Mouse (Mus musculus) ES-Bruce4 (cell line): ENCODE measurements around the gene Lpar3. TPM values are rescaled to one million over a fixed set of nuclear protein-coding genes. Genes with fewer than 3 reads are reported as not detected.

ENCODE experiments used
- H3K27ac ChIP-seq: 2 replicates; pipeline ENCODE4 v1.5.1; 2012; ENCODE audit warnings: low read length, inconsistent platforms; ENCODE audit not compliant: insufficient read depth
- H3K27me3 ChIP-seq: 2 replicates; pipeline ENCODE4 v1.6.1; 2012; ENCODE audit warnings: mild to moderate bottlenecking, low read length, inconsistent platforms; ENCODE audit not compliant: control insufficient read depth, poor library complexity, insufficient read depth, severe bottlenecking
- H3K36me3 ChIP-seq: 2 replicates; pipeline ENCODE4 v1.6.1; 2012; ENCODE audit warnings: inconsistent platforms, mild to moderate bottlenecking, low read length, moderate library complexity; ENCODE audit not compliant: control insufficient read depth, poor library complexity, insufficient read depth, severe bottlenecking
- H3K4me1 ChIP-seq: one replicate; pipeline ENCODE4 v1.8.1; 2011; ENCODE audit warnings: low read length; ENCODE audit not compliant: control insufficient read depth, insufficient read depth
- H3K4me3 ChIP-seq: 2 replicates; pipeline ENCODE4 v1.5.1; 2011; ENCODE audit warnings: low read depth, mild to moderate bottlenecking, low read length
- H3K9ac ChIP-seq: 2 replicates; pipeline ENCODE4 v1.6.1; 2012; ENCODE audit warnings: low read depth, mild to moderate bottlenecking, inconsistent platforms; ENCODE audit not compliant: poor library complexity, severe bottlenecking
- H3K9me3 ChIP-seq: replicated peaks from 2 replicates; pipeline ENCODE4 v1.6.1; 2012; ENCODE audit warnings: mild to moderate bottlenecking, low read length, inconsistent platforms; ENCODE audit not compliant: control insufficient read depth, poor library complexity, insufficient read depth, severe bottlenecking
- CTCF ChIP-seq: IDR thresholded peaks from one replicate; pipeline ENCODE4 v1.8.1; 2011; ENCODE audit warnings: low read depth, low read length
- EP300 ChIP-seq: IDR thresholded peaks from 2 replicates; pipeline ENCODE4 v1.6.1; 2011; ENCODE audit warnings: low read depth, low read length; ENCODE audit not compliant: insufficient read depth
- POLR2A ChIP-seq: IDR thresholded peaks from one replicate; pipeline ENCODE4 v1.8.1; 2011; ENCODE audit warnings: low read length; ENCODE audit not compliant: insufficient read depth
- polyA plus RNA-seq: library from polyadenylated mRNA; stranded (reverse); fragments of >200 nt; gene quantifications from 2 replicates; pipeline ENCODE4 v1.2.4, GENCODE M21; 2011; ENCODE audit warnings: low read depth; ENCODE audit not compliant: missing spikeins, insufficient read depth, insufficient read length

Lpar3 gene
- polyA plus RNA-seq, 1 experiment, result 0.33 TPM

GRCm38 (mm10) chr3:146232708-146233107 is 11.9 kb downstream of the Lpar3 start:
- H3K4me1 ChIP-seq, result no peaks in the 10 kb centered on the region
- H3K27ac ChIP-seq, result no peak overlapping the region
- H3K27me3 ChIP-seq, result no peaks in the 10 kb centered on the region
- TF ChIP-seq EP300 (no peak), POLR2A (no peak), CTCF (no peak)
- no peaks in the 10 kb centered on the region for H3K36me3 ChIP-seq
- no peak overlapping the region for H3K9ac ChIP-seq
- no peaks in the 10 kb centered on the region for H3K9me3 ChIP-seq
- H3K4me3 ChIP-seq, result no peak overlapping the region

GRCm38 (mm10) chr3:146233741-146234140 is 13.0 kb downstream of the Lpar3 start:
- no peak for TF ChIP-seq EP300
- no peak for TF ChIP-seq CTCF
- no peak for TF ChIP-seq POLR2A
- no peaks in the 10 kb centered on the region for H3K36me3 ChIP-seq
- no peak overlapping the region for H3K27ac ChIP-seq
- H3K27me3 ChIP-seq, result no peaks in the 10 kb centered on the region
- H3K9me3 ChIP-seq, result no peaks in the 10 kb centered on the region
- H3K4me1 ChIP-seq, result no peaks in the 10 kb centered on the region
- no peak overlapping the region for H3K4me3 ChIP-seq
- no peak overlapping the region for H3K9ac ChIP-seq

GRCm38 (mm10) chr3:146234530-146234929 is 13.8 kb downstream of the Lpar3 start:
- no peak overlapping the region for H3K4me3 ChIP-seq
- no peak overlapping the region for H3K9ac ChIP-seq
- TF ChIP-seq EP300, result no peak
- TF ChIP-seq CTCF, result no peak
- no peak for TF ChIP-seq POLR2A
- no peaks in the 10 kb centered on the region for H3K9me3 ChIP-seq
- H3K36me3 ChIP-seq, result no peaks in the 10 kb centered on the region
- H3K27ac ChIP-seq, result no peak overlapping the region
- H3K4me1 ChIP-seq, result no peaks in the 10 kb centered on the region
- no peaks in the 10 kb centered on the region for H3K27me3 ChIP-seq

GRCm38 (mm10) chr3:146236280-146236679 is 15.5 kb downstream of the Lpar3 start:
- Histone ChIP-seq H3K27ac (no peak overlapping the region), H3K9ac (no peak overlapping the region), H3K36me3 (no peaks in the 10 kb centered on the region), H3K4me1 (no peaks in the 10 kb centered on the region), H3K4me3 (no peak overlapping the region), H3K9me3 (no peaks in the 10 kb centered on the region), H3K27me3 (no peaks in the 10 kb centered on the region)
- TF ChIP-seq EP300 (no peak), CTCF (no peak), POLR2A (no peak)

GRCm38 (mm10) chr3:146237676-146238075 is 16.9 kb downstream of the Lpar3 start:
- Histone ChIP-seq H3K9me3 (no peaks in the 10 kb centered on the region), H3K4me1 (no peaks in the 10 kb centered on the region), H3K9ac (no peak overlapping the region), H3K27me3 (no peaks in the 10 kb centered on the region), H3K27ac (no peak overlapping the region), H3K36me3 (no peaks in the 10 kb centered on the region), H3K4me3 (no peak overlapping the region)
- TF ChIP-seq CTCF (no peak), POLR2A (no peak), EP300 (no peak)

- no peak for TF ChIP-seq EP300
- no peak for TF ChIP-seq CTCF
- TF ChIP-seq POLR2A, result no peak
- Histone ChIP-seq H3K27ac (no peak overlapping the region), H3K4me1 (no peaks in the 10 kb centered on the region), H3K9ac (no peak overlapping the region), H3K36me3 (no peaks in the 10 kb centered on the region), H3K9me3 (no peaks in the 10 kb centered on the region), H3K27me3 (no peaks in the 10 kb centered on the region), H3K4me3 (no peak overlapping the region)
Observed at GRCm38 (mm10) chr3:146244630-146245029, 23.9 kb downstream of the Lpar3 start.
